Mouse (Mus musculus): ENCODE data around the gene Kat7. TPM values are rescaled to one million over a fixed set of nuclear protein-coding genes. Genes with fewer than 3 reads are reported as not detected.

The Kat7 gene
- polyA plus RNA-seq, 1 experiment from 2014 or later: 30.7 TPM

GRCm38 (mm10) chr11:95301772-95302171, 8.3 kb downstream of the Kat7 start:
- H3K4me3 ChIP-seq (ENCODE audit: low read depth, low read length): no peak overlapping the region
- no peak for ATAC-seq
- no peak overlapping the region for H3K9ac ChIP-seq (replicated peaks; ENCODE audit: low read depth)
- WGBS: 77% methylated on average over 3 of the region's 3 CpGs
- no peaks in the 10 kb centered on the region for H3K9me3 ChIP-seq (ENCODE audit: low read length)
- no peaks in the 10 kb centered on the region for H3K4me1 ChIP-seq (ENCODE audit: insufficient read depth, low read depth, low read length)
- no peaks in the 10 kb centered on the region for H3K27me3 ChIP-seq (replicated peaks; ENCODE audit: insufficient read depth, low read length)
- no peak overlapping the region for H3K4me2 ChIP-seq (replicated peaks; ENCODE audit: low read depth, low read length)
- H3K36me3 ChIP-seq (ENCODE audit: insufficient read depth, low read length): peaks cover 27% of the 10 kb centered on the region; the same call in 1 of the 2 replicates
- TF ChIP-seq EP300 (IDR thresholded peaks at IDR 0.05) (no peak), CTCF (IDR thresholded peaks at IDR 0.05) (no peak)
- DNase-seq (ENCODE audit: low spot score): no peak
- H3K27ac ChIP-seq (ENCODE audit: low read length): no peak overlapping the region

GRCm38 (mm10) chr11:95299886-95300285, 10.2 kb downstream of the Kat7 start:
- DNase-seq (ENCODE audit: low spot score) (no peak), ATAC-seq (no peak)
- H3K27ac ChIP-seq (ENCODE audit: low read length): no peak overlapping the region
- TF ChIP-seq EP300 (IDR thresholded peaks at IDR 0.05): no peak
- TF ChIP-seq CTCF (IDR thresholded peaks at IDR 0.05): no peak
- no peaks in the 10 kb centered on the region for H3K9me3 ChIP-seq (ENCODE audit: low read length)
- no peaks in the 10 kb centered on the region for H3K27me3 ChIP-seq (replicated peaks; ENCODE audit: insufficient read depth, low read length)
- no peak overlapping the region for H3K4me2 ChIP-seq (replicated peaks; ENCODE audit: low read depth, low read length)
- 88% methylated on average over 12 of the region's 12 CpGs for WGBS
- no peak overlapping the region for H3K9ac ChIP-seq (replicated peaks; ENCODE audit: low read depth)
- no peaks in the 10 kb centered on the region for H3K4me1 ChIP-seq (ENCODE audit: insufficient read depth, low read depth, low read length)
- H3K36me3 ChIP-seq (ENCODE audit: insufficient read depth, low read length): peaks cover 20% of the 10 kb centered on the region; the same call in 1 of the 2 replicates
- H3K4me3 ChIP-seq (ENCODE audit: low read depth, low read length): no peak overlapping the region

- peaks cover 20% of the 10 kb centered on the region; the same call in 1 of the 2 replicates for H3K36me3 ChIP-seq (ENCODE audit: insufficient read depth, low read length)
- no peaks in the 10 kb centered on the region for H3K9me3 ChIP-seq (ENCODE audit: low read length)
- DNase-seq (ENCODE audit: low spot score): peak; percentile 72
- no peak overlapping the region for H3K4me3 ChIP-seq (ENCODE audit: low read depth, low read length)
- no peaks in the 10 kb centered on the region for H3K27me3 ChIP-seq (replicated peaks; ENCODE audit: insufficient read depth, low read length)
- H3K9ac ChIP-seq (replicated peaks; ENCODE audit: low read depth): no peak overlapping the region
- ATAC-seq: 0 out of 2 replicates have a peak, but pooled peaks have one; percentile 32
- WGBS: 13% methylated on average over 2 of the region's 2 CpGs
- no peak overlapping the region for H3K27ac ChIP-seq (ENCODE audit: low read length)
- no peak overlapping the region for H3K4me2 ChIP-seq (replicated peaks; ENCODE audit: low read depth, low read length)
- H3K4me1 ChIP-seq (ENCODE audit: insufficient read depth, low read depth, low read length): no peaks in the 10 kb centered on the region
- TF ChIP-seq CTCF (IDR thresholded peaks at IDR 0.05): peak; percentile 94
- TF ChIP-seq EP300 (IDR thresholded peaks at IDR 0.05): peak; percentile 40
Measured at GRCm38 (mm10) chr11:95298146-95298545, 11.9 kb downstream of the Kat7 start.

- H3K27ac ChIP-seq (ENCODE audit: low read length): no peak overlapping the region
- no peaks in the 10 kb centered on the region for H3K27me3 ChIP-seq (replicated peaks; ENCODE audit: insufficient read depth, low read length)
- no peak overlapping the region for H3K9ac ChIP-seq (replicated peaks; ENCODE audit: low read depth)
- peaks cover 10% of the 10 kb centered on the region; the same call in 1 of the 2 replicates for H3K36me3 ChIP-seq (ENCODE audit: insufficient read depth, low read length)
- no peaks in the 10 kb centered on the region for H3K4me1 ChIP-seq (ENCODE audit: insufficient read depth, low read depth, low read length)
- H3K4me3 ChIP-seq (ENCODE audit: low read depth, low read length): no peak overlapping the region
- no peak overlapping the region for H3K4me2 ChIP-seq (replicated peaks; ENCODE audit: low read depth, low read length)
- no peaks in the 10 kb centered on the region for H3K9me3 ChIP-seq (ENCODE audit: low read length)
- no peak for DNase-seq (ENCODE audit: low spot score)
- TF ChIP-seq CTCF (IDR thresholded peaks at IDR 0.05) (no peak), EP300 (IDR thresholded peaks at IDR 0.05) (no peak)
- ATAC-seq: no peak
- WGBS: 92% methylated on average over 13 of the region's 13 CpGs
Measured at GRCm38 (mm10) chr11:95295736-95296135, 14.3 kb downstream of the Kat7 start.

- no peaks in the 10 kb centered on the region for H3K27me3 ChIP-seq (replicated peaks; ENCODE audit: insufficient read depth, low read length)
- peak; percentile 43 for DNase-seq (ENCODE audit: low spot score)
- H3K4me1 ChIP-seq (ENCODE audit: insufficient read depth, low read depth, low read length): no peaks in the 10 kb centered on the region
- no peaks in the 10 kb centered on the region for H3K9me3 ChIP-seq (ENCODE audit: low read length)
- ATAC-seq: peak; percentile 68
- peaks cover 15% of the 10 kb centered on the region; the same call in 1 of the 2 replicates for H3K36me3 ChIP-seq (ENCODE audit: insufficient read depth, low read length)
- TF ChIP-seq CTCF (IDR thresholded peaks at IDR 0.05): no peak
- TF ChIP-seq EP300 (IDR thresholded peaks at IDR 0.05): no peak
- no peak overlapping the region for H3K27ac ChIP-seq (ENCODE audit: low read length)
- H3K9ac ChIP-seq (replicated peaks; ENCODE audit: low read depth): no peak overlapping the region
- WGBS: 67% methylated on average over 8 of the region's 8 CpGs
- no peak overlapping the region for H3K4me3 ChIP-seq (ENCODE audit: low read depth, low read length)
- H3K4me2 ChIP-seq (replicated peaks; ENCODE audit: low read depth, low read length): no peak overlapping the region
Measured at GRCm38 (mm10) chr11:95293017-95293624, 16.9 kb downstream of the Kat7 start.

GRCm38 (mm10) chr11:95291998-95292397, 18.0 kb downstream of the Kat7 start:
- H3K27ac ChIP-seq (ENCODE audit: low read length): no peak overlapping the region
- no peaks in the 10 kb centered on the region for H3K4me1 ChIP-seq (ENCODE audit: insufficient read depth, low read depth, low read length)
- H3K9ac ChIP-seq (replicated peaks; ENCODE audit: low read depth): no peak overlapping the region
- no peaks in the 10 kb centered on the region for H3K9me3 ChIP-seq (ENCODE audit: low read length)
- no peak overlapping the region for H3K4me3 ChIP-seq (ENCODE audit: low read depth, low read length)
- H3K36me3 ChIP-seq (ENCODE audit: insufficient read depth, low read length): peaks cover 17% of the 10 kb centered on the region; the same call in 1 of the 2 replicates
- DNase-seq (ENCODE audit: low spot score) (peak; percentile 14), ATAC-seq (no peak)
- no peak overlapping the region for H3K4me2 ChIP-seq (replicated peaks; ENCODE audit: low read depth, low read length)
- no peak for TF ChIP-seq CTCF (IDR thresholded peaks at IDR 0.05)
- no peak for TF ChIP-seq EP300 (IDR thresholded peaks at IDR 0.05)
- WGBS: 65% methylated on average over 4 of the region's 4 CpGs
- H3K27me3 ChIP-seq (replicated peaks; ENCODE audit: insufficient read depth, low read length): no peaks in the 10 kb centered on the region

Data from lung, postnatal 0 days (tissue).